Mouse (Mus musculus): ENCODE measurements around the gene Rgs19.
A peak's percentile ranks its signal among the peaks of the same experiment; 100 is the strongest.

The Rgs19 gene

GRCm38 (mm10) chr2:181648926-181649325 lies 44.9 kb downstream of the Rgs19 start:
- DNase-seq: no peak

- no peak for DNase-seq
Measured at GRCm38 (mm10) chr2:181646626-181647472, 46.9 kb downstream of the Rgs19 start.

GRCm38 (mm10) chr2:181645666-181646065 lies 48.1 kb downstream of the Rgs19 start:
- DNase-seq: no peak

GRCm38 (mm10) chr2:181644361-181644760 lies 49.4 kb downstream of the Rgs19 start:
- DNase-seq: peak; percentile 62

Measured in thymus, postnatal 14 days (tissue).